Mouse (Mus musculus): ENCODE results near the gene Lrrc66.

The Lrrc66 gene

GRCm38 (mm10) chr5:73632291-73632690 is at the start of gene Lrrc66:
Gene Lrrc66 (minus strand): TSS chr5:73632526.
- DNase-seq: peak; percentile 62

DNA sequence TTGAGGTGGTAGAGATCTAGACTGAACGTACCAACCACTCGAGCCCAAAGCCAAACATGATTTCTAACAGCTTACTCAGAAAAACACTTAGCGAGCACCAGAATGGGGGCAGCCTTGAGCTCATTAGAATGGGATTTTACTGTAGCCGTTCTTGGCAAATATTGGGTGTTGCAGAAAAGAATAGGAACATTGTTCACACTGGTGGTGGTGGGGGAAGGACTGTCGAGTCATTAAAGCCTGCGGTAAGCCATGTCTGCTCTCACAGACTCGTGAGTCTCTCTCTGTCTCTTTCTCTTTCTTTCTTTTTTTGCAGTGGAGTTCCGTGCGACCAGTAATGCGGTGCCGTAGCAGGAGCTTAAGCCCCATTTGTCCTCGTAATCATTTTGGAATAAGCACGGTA is 44.3 kb upstream of the Lrrc66 start:
- no peak for DNase-seq

DNA sequence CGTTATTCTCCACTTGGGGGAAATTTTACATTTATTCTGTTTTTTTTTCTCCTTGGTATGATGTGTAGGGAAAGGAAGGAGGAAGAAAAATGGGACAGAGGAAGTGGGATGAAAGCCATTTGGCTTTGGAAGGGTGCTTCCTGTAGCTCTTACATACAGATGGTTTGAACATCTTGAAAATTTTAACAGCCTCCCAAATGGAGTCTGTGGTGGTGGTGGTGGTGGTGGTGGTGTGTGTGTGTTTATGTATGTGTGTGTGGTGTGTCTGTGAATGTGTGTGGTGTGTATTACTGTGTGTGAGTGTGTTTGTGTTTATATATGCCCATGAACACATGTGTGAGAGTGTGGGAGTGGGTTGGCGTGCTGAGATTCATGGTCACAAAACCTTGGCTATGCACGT is 43.3 kb upstream of the Lrrc66 start:
- no peak for DNase-seq

GRCm38 (mm10) chr5:73669386-73669785 is 37.1 kb upstream of the Lrrc66 start:
- DNase-seq: no peak

GRCm38 (mm10) chr5:73667877-73668276 is 35.6 kb upstream of the Lrrc66 start:
- DNase-seq: no peak

DNA sequence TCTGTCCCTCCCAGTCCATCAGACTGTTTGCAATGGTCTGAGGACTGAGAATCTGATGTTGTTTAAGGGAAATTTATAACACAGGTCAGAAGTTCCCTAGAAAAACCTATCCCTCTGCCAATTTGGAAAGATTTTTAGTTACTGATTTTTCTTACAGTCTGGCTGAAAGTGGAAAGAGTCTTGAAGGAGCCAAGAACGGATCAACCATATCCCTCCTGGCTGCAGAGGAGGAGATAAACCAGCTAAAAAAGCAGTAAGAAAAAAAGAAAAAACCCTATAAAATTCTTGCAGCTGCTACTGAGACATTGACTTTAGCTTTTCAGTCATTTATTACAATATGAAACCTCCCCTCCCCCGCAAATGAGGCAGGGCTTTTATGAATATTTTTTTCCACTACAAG is 34.4 kb upstream of the Lrrc66 start:
- no peak for DNase-seq

- peak; percentile 45 for DNase-seq
Measured at GRCm38 (mm10) chr5:73651855-73652201, 19.5 kb upstream of the Lrrc66 start.

- DNase-seq: no peak
Measured at GRCm38 (mm10) chr5:73651061-73651854, 18.9 kb upstream of the Lrrc66 start, which contains the start of gene Spata18. Gene Spata18 (plus strand): TSS chr5:73651379.

- DNase-seq: no peak
Measured at GRCm38 (mm10) chr5:73650365-73650964, 18.1 kb upstream of the Lrrc66 start.

- peak; percentile 89 for DNase-seq
Measured at GRCm38 (mm10) chr5:73647261-73647900, 15.1 kb upstream of the Lrrc66 start, which contains the start of gene Sgcb. Gene Sgcb (minus strand): TSS chr5:73647790.

GRCm38 (mm10) chr5:73642091-73642490 is 9.8 kb upstream of the Lrrc66 start:
- peak; percentile 41 for DNase-seq

DNA sequence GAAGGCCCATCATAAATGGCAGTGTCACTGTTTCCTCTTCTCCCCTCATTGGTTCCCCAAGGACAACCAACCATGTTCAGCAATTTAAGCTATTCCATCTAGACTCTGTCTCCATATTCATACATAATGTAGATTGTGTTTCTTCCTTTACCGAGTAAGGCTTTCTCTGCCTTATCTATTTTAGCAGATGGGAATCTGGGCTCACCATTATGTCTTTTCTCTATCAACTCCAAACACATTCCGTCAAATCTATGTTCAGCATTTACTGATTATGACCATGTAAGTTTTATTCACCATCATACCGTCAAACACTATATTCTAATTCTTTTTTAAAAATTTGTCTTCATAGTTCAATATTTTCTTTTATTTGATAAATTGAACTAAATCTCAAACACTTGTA is 8.7 kb upstream of the Lrrc66 start:
- DNase-seq: no peak

GRCm38 (mm10) chr5:73637337-73638107 is 5.2 kb upstream of the Lrrc66 start:
- peak; percentile 57 for DNase-seq

- peak; percentile 80 for DNase-seq
Measured at GRCm38 (mm10) chr5:73633141-73633540, 815 bp upstream of the Lrrc66 start.

GRCm38 (mm10) chr5:73631001-73631558 is 1.2 kb downstream of the Lrrc66 start:
- peak; percentile 24 for DNase-seq

- DNase-seq: no peak
Measured at GRCm38 (mm10) chr5:73630141-73630540, 2.2 kb downstream of the Lrrc66 start.

DNA sequence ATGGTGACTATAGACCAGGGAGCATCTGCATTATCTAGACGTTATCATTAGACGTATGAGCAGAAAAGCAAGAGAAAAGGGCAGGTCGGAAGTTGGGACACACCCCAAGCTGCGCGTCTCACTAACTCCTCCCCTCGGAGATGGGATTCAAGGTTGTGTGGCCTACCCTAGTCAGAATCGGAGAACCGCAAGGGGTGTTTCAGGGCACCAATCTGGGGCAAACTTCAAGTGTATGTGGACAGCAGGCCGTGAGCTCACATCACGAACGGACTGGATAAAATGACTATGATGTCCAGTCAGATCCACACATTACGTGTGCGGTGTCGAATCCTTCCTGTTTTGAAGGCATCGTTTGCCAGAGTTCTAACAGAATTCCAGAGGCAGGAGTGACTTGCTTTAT is 4.3 kb downstream of the Lrrc66 start:
- DNase-seq: no peak

DNA sequence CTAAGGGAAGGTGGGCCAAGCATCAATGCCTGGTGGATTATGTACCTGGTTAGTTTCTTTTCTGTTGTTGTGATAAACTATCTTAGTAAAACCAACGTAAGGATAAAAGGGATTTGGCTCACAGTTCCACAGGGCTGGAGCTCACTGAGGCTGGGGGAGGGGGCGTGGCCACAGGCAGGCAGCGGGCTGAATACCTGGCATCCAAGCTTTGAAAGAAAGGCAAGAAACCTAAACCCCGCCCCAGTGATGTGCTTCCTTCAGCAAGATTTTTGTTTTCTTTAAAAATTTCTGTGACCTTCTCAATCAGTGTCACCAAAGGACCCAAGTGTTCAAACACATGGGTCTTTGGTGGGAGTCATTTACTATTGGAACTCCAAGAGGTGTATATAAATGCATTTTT is 4.8 kb downstream of the Lrrc66 start:
- no peak for DNase-seq

DNA sequence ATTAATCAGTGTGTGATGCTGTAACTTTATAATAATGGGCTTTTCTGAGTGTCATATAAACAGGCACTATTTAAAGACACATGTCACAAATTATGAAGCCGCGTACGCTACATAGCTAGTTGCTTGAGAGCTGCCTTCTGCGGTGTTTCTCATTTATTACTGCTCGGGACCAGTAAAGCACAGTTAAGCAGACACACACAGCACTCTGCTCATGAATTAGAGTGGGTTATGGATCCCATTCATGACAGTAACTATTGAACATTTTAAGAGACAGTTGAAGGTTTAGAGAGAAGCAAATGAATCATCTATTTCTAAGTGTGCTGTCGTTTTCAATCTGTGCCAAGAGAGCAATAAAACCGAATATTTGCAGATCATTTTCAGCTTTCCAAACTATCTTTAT is 5.5 kb downstream of the Lrrc66 start:
- DNase-seq: no peak

- DNase-seq: no peak
Measured at GRCm38 (mm10) chr5:73625505-73625904, 6.8 kb downstream of the Lrrc66 start.

- no peak for DNase-seq
Measured at GRCm38 (mm10) chr5:73618969-73619368, 13.4 kb downstream of the Lrrc66 start.

DNA sequence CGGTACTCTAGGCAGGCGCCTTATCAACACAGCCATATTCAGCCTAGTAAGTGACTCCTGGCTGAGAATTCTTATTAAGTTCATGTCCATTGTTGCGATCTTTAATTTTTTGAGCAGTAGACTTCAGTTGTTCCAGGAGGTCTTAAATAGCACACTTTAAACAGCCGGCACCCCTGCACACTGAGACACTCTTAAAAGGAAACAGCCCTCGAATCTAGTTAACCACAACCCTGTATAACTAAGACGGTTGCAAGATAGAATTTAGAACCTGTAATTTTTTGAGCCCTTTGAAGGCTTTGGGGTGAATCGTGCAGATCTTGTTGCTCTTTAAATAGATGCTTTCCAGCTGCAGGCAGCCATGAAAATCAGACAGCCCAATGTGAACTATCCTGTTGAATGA is 17.1 kb downstream of the Lrrc66 start:
- no peak for DNase-seq

GRCm38 (mm10) chr5:73613296-73613695 is 19.0 kb downstream of the Lrrc66 start:
- DNase-seq: no peak
